Mouse (Mus musculus): ENCODE results near the gene Abtb2. TPM values are rescaled to one million over a fixed set of nuclear protein-coding genes. Genes with fewer than 3 reads are reported as not detected.

Gene Abtb2
- polyA plus RNA-seq, 1 experiment, result 4.0 TPM

GRCm38 (mm10) chr2:103600165-103600891 is 34.2 kb downstream of the Abtb2 start:
- Histone ChIP-seq H3K36me3 (ENCODE audit: control insufficient read depth, insufficient read depth) (no peaks in the 10 kb centered on the region), H3K27me3 (ENCODE audit: control insufficient read depth, insufficient read depth, insufficient read length) (no peaks in the 10 kb centered on the region), H3K79me3 (ENCODE audit: low read depth) (no peaks in the 10 kb centered on the region), H3ac (ENCODE audit: control insufficient read depth, insufficient read length, low read depth) (no peak overlapping the region), H3K79me2 (ENCODE audit: control insufficient read depth, insufficient read depth) (peaks cover 9% of the 10 kb centered on the region), H3K4me3 (ENCODE audit: insufficient read depth, poor library complexity, severe bottlenecking) (no peak overlapping the region)
- TF ChIP-seq USF1 (IDR thresholded peaks at IDR 0.05; ENCODE audit: low read depth), result no peak
- TF ChIP-seq MYOG (IDR thresholded peaks at IDR 0.05; ENCODE audit: control insufficient read depth, extremely low read depth, insufficient read length), result no peak
- TF ChIP-seq FOSL1 (IDR thresholded peaks at IDR 0.05; ENCODE audit: insufficient read depth, low read length, poor library complexity, severe bottlenecking), result no peak
- TF ChIP-seq CEBPB (IDR thresholded peaks at IDR 0.05; ENCODE audit: low read depth), result no peak
- no peak for TF ChIP-seq CTCF (IDR thresholded peaks at IDR 0.05; ENCODE audit: control insufficient read depth, insufficient read depth, insufficient read length)
- TF ChIP-seq MAX (IDR thresholded peaks at IDR 0.05), result no peak
- no peak for TF ChIP-seq MYOD1 (IDR thresholded peaks at IDR 0.05; ENCODE audit: control insufficient read depth, insufficient read length, low read depth)

GRCm38 (mm10) chr2:103601126-103601525 is 35.0 kb downstream of the Abtb2 start:
- no peak for TF ChIP-seq CEBPB (IDR thresholded peaks at IDR 0.05; ENCODE audit: low read depth)
- no peak for TF ChIP-seq MAX (IDR thresholded peaks at IDR 0.05)
- no peak for TF ChIP-seq MYOG (IDR thresholded peaks at IDR 0.05; ENCODE audit: control insufficient read depth, extremely low read depth, insufficient read length)
- no peak for TF ChIP-seq MYOD1 (IDR thresholded peaks at IDR 0.05; ENCODE audit: control insufficient read depth, insufficient read length, low read depth)
- TF ChIP-seq USF1 (IDR thresholded peaks at IDR 0.05; ENCODE audit: low read depth), result no peak
- TF ChIP-seq CTCF (IDR thresholded peaks at IDR 0.05; ENCODE audit: control insufficient read depth, insufficient read depth, insufficient read length), result no peak
- TF ChIP-seq FOSL1 (IDR thresholded peaks at IDR 0.05; ENCODE audit: insufficient read depth, low read length, poor library complexity, severe bottlenecking), result no peak
- H3ac ChIP-seq (ENCODE audit: control insufficient read depth, insufficient read length, low read depth), result no peak overlapping the region
- H3K4me3 ChIP-seq (ENCODE audit: insufficient read depth, poor library complexity, severe bottlenecking), result no peak overlapping the region
- H3K79me2 ChIP-seq (ENCODE audit: control insufficient read depth, insufficient read depth), result peaks cover 9% of the 10 kb centered on the region
- H3K79me3 ChIP-seq (ENCODE audit: low read depth), result no peaks in the 10 kb centered on the region
- H3K36me3 ChIP-seq (ENCODE audit: control insufficient read depth, insufficient read depth), result no peaks in the 10 kb centered on the region
- H3K27me3 ChIP-seq (ENCODE audit: control insufficient read depth, insufficient read depth, insufficient read length), result no peaks in the 10 kb centered on the region

- Histone ChIP-seq H3K27me3 (ENCODE audit: control insufficient read depth, insufficient read depth, insufficient read length) (no peaks in the 10 kb centered on the region), H3ac (ENCODE audit: control insufficient read depth, insufficient read length, low read depth) (no peak overlapping the region), H3K79me3 (ENCODE audit: low read depth) (no peaks in the 10 kb centered on the region), H3K79me2 (ENCODE audit: control insufficient read depth, insufficient read depth) (peaks cover 9% of the 10 kb centered on the region), H3K36me3 (ENCODE audit: control insufficient read depth, insufficient read depth) (no peaks in the 10 kb centered on the region), H3K4me3 (ENCODE audit: insufficient read depth, poor library complexity, severe bottlenecking) (no peak overlapping the region)
- no peak for TF ChIP-seq CTCF (IDR thresholded peaks at IDR 0.05; ENCODE audit: control insufficient read depth, insufficient read depth, insufficient read length)
- TF ChIP-seq MYOD1 (IDR thresholded peaks at IDR 0.05; ENCODE audit: control insufficient read depth, insufficient read length, low read depth), result no peak
- TF ChIP-seq USF1 (IDR thresholded peaks at IDR 0.05; ENCODE audit: low read depth), result no peak
These were observed 35.4 kb downstream of the Abtb2 start for GRCm38 (mm10) chr2:103601531-103601930.

- no peaks in the 10 kb centered on the region for H3K27me3 ChIP-seq (ENCODE audit: control insufficient read depth, insufficient read depth, insufficient read length)
- H3K79me2 ChIP-seq (ENCODE audit: control insufficient read depth, insufficient read depth), result peaks cover 8% of the 10 kb centered on the region
- TF ChIP-seq MYOG (IDR thresholded peaks at IDR 0.05; ENCODE audit: control insufficient read depth, extremely low read depth, insufficient read length) (no peak), USF1 (IDR thresholded peaks at IDR 0.05; ENCODE audit: low read depth) (no peak), MYOD1 (IDR thresholded peaks at IDR 0.05; ENCODE audit: control insufficient read depth, insufficient read length, low read depth) (no peak), CTCF (IDR thresholded peaks at IDR 0.05; ENCODE audit: control insufficient read depth, insufficient read depth, insufficient read length) (no peak), MAX (IDR thresholded peaks at IDR 0.05) (no peak), CEBPB (IDR thresholded peaks at IDR 0.05; ENCODE audit: low read depth) (no peak), FOSL1 (IDR thresholded peaks at IDR 0.05; ENCODE audit: insufficient read depth, low read length, poor library complexity, severe bottlenecking) (no peak)
- no peak overlapping the region for H3K4me3 ChIP-seq (ENCODE audit: insufficient read depth, poor library complexity, severe bottlenecking)
- no peak overlapping the region for H3ac ChIP-seq (ENCODE audit: control insufficient read depth, insufficient read length, low read depth)
- no peaks in the 10 kb centered on the region for H3K79me3 ChIP-seq (ENCODE audit: low read depth)
- no peaks in the 10 kb centered on the region for H3K36me3 ChIP-seq (ENCODE audit: control insufficient read depth, insufficient read depth)
These were observed 37.1 kb downstream of the Abtb2 start for GRCm38 (mm10) chr2:103603209-103603608.

GRCm38 (mm10) chr2:103603869-103604268 is 37.8 kb downstream of the Abtb2 start:
- no peak overlapping the region for H3K4me3 ChIP-seq (ENCODE audit: insufficient read depth, poor library complexity, severe bottlenecking)
- H3K79me3 ChIP-seq (ENCODE audit: low read depth), result no peaks in the 10 kb centered on the region
- no peak overlapping the region for H3ac ChIP-seq (ENCODE audit: control insufficient read depth, insufficient read length, low read depth)
- H3K27me3 ChIP-seq (ENCODE audit: control insufficient read depth, insufficient read depth, insufficient read length), result no peaks in the 10 kb centered on the region
- no peak for TF ChIP-seq CTCF (IDR thresholded peaks at IDR 0.05; ENCODE audit: control insufficient read depth, insufficient read depth, insufficient read length)
- no peak for TF ChIP-seq MYOG (IDR thresholded peaks at IDR 0.05; ENCODE audit: control insufficient read depth, extremely low read depth, insufficient read length)
- no peak for TF ChIP-seq FOSL1 (IDR thresholded peaks at IDR 0.05; ENCODE audit: insufficient read depth, low read length, poor library complexity, severe bottlenecking)
- no peak for TF ChIP-seq MAX (IDR thresholded peaks at IDR 0.05)
- TF ChIP-seq USF1 (IDR thresholded peaks at IDR 0.05; ENCODE audit: low read depth), result no peak
- no peak for TF ChIP-seq MYOD1 (IDR thresholded peaks at IDR 0.05; ENCODE audit: control insufficient read depth, insufficient read length, low read depth)
- no peak for TF ChIP-seq CEBPB (IDR thresholded peaks at IDR 0.05; ENCODE audit: low read depth)
- no peaks in the 10 kb centered on the region for H3K36me3 ChIP-seq (ENCODE audit: control insufficient read depth, insufficient read depth)
- peaks cover 2% of the 10 kb centered on the region for H3K79me2 ChIP-seq (ENCODE audit: control insufficient read depth, insufficient read depth)

Measured in C2C12 (cell line).